Mouse (Mus musculus) brain, adult 2 months (tissue): ENCODE measurements around the gene Sys1.

Source experiments
- DNase-seq: peaks from one replicate; pipeline ENCODE4 v3.0.0; 2011; ENCODE audit warnings: low read depth, low spot score

Gene Sys1

GRCm38 (mm10) chr2:164434681-164435080 is 22.1 kb upstream of the Sys1 start:
- DNase-seq: no peak

DNA sequence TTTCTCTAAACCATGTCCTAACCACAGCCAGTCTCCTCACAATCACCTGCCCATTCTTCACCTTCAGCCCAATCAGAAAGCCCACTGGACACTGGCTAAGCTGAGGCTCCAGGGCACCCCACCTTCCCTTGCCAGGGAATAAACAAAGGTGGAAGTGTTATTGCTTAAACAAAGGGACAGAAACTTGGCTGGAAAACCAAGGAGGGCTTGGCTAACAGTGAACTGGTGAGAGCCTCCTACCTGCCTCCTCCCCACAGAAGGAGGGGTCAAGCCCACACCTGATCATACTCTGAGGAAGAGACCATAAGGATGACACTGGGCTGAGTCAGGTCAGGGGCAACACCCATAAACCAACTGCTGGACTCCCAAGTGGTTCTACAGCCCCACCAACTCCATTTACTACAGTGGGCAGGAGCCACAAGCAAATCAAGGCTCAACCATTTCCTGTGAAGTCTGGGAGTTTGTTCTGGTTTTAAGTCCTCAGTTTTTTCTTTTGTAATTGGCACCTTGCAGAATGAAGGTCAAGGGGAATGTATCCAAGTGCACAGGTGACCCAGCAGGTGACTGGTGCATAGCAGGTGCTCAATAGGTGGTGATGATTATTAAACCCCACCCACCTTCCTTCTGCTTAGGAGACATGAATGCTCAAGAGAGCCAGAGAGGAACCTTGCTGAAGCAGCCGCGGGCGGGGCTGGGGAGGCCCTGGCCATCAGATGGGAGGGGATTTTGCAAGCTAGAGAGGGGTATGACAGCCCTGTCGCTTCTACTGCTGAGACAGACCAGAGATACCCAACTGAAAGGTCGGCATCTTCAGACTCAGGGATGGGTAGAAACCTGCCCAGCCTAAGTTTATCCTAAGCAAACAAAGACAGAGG is 21.3 kb upstream of the Sys1 start:
- no peak for DNase-seq

GRCm38 (mm10) chr2:164436215-164436913 is 20.4 kb upstream of the Sys1 start:
- peak; percentile 55 for DNase-seq

DNA sequence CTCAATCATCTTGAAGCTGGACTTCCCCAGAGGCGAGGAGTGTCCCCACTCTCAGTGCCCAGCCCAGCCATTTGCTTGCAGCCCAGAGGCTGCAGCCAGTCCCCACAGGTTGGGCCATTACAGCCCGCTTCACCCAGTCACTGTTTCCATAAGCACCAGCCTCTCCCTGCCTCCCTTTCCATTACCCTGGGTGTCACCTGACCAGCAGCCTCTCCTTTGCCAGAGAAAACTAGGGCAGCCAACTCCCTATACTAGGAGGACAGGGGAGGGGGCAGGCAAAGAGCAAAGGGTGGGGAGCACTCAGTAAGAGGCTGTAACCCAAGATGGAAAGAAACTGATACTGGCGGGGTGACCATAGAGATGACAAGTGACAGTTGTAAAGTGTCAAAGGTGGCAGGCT is 19.8 kb upstream of the Sys1 start:
- no peak for DNase-seq

- DNase-seq: no peak
Observed at GRCm38 (mm10) chr2:164437710-164438109, 19.1 kb upstream of the Sys1 start.

DNA sequence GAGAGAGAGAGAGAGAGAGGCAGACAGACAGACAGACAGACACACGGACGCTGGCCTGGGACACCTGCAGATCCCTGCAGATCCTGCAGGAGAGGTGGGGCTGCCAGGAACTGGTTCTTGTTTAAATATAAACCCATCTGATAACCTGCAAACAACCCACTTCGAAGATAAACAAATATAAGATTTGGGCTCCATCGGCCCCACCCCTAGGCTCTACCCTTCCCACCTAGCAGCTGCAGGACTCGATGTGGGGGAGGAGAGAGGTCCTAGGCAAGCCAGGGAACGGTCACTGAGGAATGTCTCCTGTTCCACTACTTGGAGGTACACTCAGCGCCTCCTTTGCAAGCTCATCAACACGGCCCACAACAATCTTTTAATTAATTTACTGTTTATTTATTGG is 18.5 kb upstream of the Sys1 start:
- DNase-seq: no peak

DNA sequence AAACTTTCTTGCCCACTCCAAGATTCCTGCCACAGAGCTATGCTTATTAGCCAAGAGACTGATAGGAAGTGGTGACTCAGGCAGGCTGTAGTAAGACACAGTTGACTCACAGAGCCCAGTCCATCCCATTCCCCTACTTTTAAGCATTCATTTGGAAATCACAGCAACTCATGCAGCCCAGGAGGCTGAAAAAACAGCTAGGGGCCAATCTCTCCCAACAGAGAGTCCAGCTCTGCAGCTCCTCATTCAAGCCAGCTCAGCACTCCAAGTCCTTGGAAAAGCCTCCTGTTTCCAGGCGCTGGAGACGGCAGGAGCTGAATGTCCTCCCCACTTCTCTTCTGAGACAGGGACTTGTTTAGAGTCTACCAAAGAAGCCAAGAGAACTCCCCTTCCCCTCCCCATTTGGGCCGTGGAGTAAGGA is 17.8 kb upstream of the Sys1 start:
- no peak for DNase-seq

DNA sequence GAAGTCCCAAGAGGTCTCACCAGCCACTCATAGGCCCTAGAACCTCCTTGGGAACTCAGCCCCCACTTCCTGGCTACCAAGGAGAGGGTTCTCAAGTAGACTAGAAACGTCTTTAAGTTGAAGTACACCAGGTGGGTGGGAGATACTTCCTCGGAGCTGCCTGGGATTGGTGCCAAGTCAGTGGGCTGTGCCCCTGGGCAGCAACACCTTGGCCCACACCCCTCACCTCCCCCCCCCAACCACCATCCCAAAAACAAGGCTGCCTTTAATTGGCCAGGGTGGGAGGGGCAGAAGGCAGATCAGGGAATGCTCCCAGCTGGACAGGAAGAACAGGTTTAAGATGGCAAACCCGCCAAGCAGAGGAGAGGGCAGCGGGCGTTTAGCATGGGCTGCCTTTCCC is 16.4 kb upstream of the Sys1 start:
- no peak for DNase-seq

- no peak for DNase-seq
Observed at GRCm38 (mm10) chr2:164441155-164441554, 15.6 kb upstream of the Sys1 start.

GRCm38 (mm10) chr2:164441731-164442130 is 15.0 kb upstream of the Sys1 start:
- DNase-seq: no peak

- DNase-seq: no peak
Observed at GRCm38 (mm10) chr2:164442315-164443050, 14.3 kb upstream of the Sys1 start.

DNA sequence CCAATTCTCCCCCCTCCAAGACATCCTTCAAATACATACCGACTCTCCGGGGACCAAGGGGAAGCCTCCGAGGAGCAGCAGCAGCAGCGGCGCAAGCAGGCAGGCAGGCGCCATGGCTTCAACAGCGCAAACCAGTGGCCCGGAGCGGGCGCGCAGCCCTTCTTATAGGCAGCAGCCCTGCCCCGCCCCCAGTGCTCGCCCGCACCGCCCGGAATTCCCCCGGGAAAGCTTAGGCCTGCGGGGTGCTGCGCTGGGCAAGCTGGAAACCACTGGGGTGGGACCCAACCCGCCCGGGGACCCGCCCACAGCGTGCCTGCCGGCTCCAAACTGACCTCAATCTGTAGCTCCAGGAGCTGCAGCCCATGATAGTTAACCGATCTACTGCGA is 13.7 kb upstream of the Sys1 start:
- DNase-seq: peak; percentile 69

- DNase-seq: no peak
Observed at GRCm38 (mm10) chr2:164443460-164444000, 13.2 kb upstream of the Sys1 start, which contains the start of gene Sdc4. Gene Sdc4 (minus strand): TSS chr2:164443887.

GRCm38 (mm10) chr2:164444701-164445100 is 12.1 kb upstream of the Sys1 start:
- DNase-seq: no peak

DNA sequence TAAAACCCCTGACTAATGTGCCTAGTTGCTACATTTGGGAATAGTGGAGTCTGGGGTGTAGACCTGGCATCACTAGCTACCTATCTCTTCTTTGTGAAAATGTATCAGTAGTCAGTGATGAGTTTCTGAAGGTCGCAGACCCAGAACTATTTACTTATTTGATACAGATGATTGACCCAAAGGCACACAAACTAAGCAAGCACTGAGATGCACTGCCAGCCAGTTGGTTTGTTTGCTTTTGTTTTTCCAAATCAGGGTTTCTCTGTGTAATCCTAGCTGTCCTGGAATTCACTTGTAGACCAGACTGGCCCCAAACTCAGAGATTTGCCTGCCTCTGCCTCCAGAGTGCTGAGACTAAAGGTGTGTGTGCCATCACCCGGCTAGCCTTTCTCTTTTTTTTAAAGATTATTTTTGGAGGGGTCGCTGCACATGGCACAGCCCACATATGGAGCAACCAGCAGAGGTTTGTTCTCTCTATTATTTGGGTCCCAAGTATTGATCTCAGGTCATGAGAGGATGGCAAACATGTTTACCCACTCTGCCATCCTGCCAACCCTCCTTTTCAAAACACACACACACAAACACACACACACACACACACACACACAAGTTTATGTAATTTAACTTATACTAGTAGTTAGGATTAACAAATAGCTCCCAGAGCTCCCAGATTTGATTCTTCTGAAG is 11.2 kb upstream of the Sys1 start:
- DNase-seq: no peak

- DNase-seq: no peak
Observed at GRCm38 (mm10) chr2:164446086-164446469, 10.7 kb upstream of the Sys1 start.

DNA sequence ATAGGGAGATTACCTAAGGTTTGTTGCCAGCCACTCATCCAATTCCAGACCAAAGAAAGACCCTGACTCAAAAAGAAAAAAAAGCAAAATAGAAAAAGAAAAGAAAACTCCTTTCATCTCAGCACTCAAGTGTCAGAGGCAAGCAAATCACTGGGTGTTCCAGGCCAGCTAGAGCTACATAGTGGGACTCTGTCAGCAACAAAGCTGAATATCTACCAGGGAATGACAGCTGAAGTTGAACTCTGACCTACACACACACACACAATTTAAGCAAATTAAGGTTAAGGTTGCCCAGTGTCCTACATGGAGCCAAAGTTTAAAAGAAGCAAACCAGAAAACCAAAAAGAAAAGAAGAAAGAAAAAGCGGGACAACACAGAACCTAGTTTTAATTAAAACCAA is 8.6 kb upstream of the Sys1 start:
- no peak for DNase-seq

GRCm38 (mm10) chr2:164448921-164449320 is 7.8 kb upstream of the Sys1 start:
- no peak for DNase-seq

GRCm38 (mm10) chr2:164449341-164450042 is 7.3 kb upstream of the Sys1 start:
- DNase-seq: no peak

DNA sequence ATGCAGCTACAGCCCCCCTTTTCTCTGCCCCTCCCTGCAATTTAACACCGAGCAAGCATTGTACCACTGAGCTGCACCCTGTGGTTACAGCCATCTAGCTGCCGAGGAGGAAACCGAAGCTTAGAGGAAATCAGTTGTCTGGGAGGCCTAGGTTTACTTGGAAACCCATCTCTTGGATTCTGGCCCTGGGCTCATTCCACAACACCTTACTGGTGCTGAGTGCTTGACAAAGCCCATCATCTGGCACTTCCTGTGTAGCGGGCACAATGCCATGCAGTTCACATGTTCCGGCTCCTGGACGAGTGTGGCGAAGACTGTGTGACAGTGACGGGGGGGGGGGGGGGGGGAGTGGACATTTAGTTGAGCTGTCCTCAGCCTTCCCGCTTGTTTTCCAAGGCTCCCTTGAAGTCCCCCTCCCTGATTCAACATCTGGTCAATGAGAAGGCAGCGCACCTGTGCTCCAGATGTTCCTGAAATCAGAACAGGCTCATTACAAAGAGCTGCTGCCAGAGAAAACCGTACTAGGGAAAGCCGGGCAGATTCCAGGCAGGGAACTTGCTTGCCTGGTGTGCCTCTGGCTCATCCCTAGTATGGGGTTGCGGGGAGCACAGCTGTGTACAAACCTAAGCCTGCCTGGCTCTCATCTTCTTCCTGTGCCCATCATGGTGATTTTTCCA is 4.6 kb upstream of the Sys1 start:
- no peak for DNase-seq
